Mouse (Mus musculus): ENCODE measurements around the gene Padi6.
A peak's percentile ranks its signal among the peaks of the same experiment; 100 is the strongest.

Padi6 gene

DNA sequence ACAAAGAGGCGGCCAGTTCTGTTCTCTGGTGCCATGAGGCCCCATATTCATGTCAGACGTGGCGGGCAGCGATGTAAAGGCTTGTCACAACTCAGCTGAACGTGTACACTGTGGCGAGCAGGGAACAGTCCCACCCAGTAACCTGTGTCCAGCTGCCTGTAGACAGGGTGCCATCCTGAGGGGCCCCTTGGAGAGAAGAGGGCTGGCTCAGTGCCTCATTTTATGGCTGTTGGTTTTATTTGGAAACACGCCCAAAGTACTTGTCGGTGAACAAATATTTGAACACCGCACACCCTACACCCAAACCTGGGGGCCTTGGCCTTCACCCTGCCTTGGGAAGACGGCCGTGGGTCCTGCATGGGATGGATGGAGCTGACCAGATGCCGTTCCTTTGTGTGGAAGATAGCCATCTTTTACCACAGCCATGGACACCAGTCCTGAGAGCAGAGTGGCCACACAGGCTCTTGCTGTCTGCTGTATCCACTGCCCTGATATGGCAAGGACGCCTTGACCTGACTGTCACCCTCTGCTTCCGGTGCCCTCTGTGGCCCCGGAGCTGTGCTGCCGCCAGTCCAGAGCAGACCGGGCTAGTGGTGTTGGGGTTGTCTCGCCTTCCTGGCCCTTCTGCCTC is 34.0 kb downstream of the Padi6 start:
- peak in 1 of 2 experiments; percentile 32 for DNase-seq (ENCODE audit: low spot score in 2 of 2)

DNA sequence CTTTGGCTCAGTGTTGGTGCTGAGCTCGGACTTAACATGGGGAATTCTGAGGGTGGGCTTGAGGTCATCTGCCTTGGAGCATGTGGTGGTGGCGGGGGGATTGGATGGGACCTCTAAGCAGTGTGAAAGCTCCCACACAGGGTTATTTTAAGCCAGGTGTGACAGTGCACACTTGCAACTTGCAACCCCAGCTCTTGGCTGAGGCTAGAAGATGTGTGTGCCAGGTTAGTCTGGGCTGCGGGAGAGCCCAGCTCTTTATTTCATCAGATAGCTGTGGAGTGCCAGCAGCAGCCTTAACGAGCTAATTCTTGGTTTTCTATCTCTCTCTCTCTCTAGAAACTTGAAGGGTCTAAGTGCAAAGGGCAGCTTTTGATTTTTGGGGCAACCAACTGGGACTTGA is 34.8 kb downstream of the Padi6 start:
- no peak for DNase-seq (ENCODE audit: low spot score in 2 of 2)

DNA sequence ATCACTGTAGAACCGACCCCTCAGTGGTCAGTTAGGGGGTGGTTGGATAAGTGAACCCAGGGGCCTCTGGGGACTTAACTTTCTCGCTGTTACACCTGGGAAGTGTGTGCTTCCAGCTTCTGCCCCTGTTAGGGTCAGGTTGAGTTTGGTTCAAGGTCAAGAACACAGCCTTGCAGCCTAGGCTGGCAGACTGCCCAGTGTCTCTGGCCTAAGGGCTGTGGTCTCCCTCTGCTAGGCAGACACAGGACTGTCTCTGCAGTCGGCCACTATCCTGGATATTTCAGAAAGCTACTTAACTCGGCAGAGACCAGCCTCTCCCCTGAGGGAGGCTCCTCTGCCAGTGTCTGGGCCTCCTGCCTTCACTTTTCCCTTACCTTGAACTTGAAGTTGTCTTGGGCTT is 38.3 kb downstream of the Padi6 start:
- DNase-seq (ENCODE audit: low spot score in 2 of 2) = no peak

DNA sequence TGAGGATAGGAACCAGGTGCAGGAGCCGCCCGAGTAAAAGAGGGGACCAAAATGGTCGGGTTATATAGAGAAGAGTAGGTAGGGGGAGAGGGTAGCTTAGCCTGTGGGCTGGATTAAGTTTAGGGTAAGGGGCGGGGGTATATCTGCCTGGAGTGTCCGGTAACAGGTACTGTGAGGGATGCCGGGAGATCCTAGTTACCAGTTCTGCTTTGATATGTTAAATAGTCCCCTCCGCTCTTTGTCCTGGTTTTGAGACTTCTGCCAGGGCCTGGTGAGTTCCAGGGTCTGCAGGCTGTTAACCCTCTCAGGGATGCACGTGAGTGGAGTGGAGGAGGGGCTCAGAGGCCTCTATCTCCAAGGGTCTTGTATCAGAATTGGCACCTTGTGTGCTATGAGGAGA is 38.8 kb downstream of the Padi6 start:
- no peak for DNase-seq (ENCODE audit: low spot score in 2 of 2)

DNA sequence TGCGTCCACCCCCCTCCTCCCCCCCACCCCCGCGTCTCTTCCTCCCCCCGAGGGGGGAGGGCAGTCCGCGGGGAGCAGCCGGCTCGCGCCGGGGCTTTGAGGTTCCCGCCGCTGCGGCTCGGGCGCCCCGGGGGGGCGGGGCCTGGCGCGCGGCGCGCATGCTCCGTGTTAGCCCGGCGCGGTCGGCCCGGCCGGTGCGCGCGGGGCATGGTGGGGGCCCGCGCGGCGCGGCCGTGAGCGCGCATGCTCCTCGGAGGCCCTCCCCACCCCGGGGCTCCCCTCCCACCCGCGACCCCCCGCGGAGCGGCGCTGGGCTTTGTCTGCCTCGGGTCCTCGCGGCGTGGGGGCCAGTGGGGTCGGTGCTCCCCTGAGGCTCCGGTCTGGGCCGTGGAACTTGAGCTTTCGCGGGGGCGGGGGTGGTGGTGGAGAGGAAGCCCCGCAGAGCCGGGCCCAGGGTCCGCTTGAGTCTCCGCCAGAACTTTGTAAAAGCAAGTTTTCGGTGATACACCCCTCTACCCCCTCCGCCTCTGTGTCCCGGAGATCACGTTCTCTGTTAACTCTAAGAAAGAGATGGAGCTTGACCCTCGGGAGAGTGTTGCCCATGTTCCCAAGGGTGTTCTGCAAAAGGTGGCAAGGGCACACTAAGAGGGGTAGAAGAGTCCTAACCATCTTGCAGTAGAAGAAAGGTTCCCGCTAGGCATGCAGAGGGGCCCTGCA is 39.7 kb downstream of the Padi6 start:
- peak; percentile 75 to 82 for DNase-seq (ENCODE audit: low spot score in 2 of 2)

DNA sequence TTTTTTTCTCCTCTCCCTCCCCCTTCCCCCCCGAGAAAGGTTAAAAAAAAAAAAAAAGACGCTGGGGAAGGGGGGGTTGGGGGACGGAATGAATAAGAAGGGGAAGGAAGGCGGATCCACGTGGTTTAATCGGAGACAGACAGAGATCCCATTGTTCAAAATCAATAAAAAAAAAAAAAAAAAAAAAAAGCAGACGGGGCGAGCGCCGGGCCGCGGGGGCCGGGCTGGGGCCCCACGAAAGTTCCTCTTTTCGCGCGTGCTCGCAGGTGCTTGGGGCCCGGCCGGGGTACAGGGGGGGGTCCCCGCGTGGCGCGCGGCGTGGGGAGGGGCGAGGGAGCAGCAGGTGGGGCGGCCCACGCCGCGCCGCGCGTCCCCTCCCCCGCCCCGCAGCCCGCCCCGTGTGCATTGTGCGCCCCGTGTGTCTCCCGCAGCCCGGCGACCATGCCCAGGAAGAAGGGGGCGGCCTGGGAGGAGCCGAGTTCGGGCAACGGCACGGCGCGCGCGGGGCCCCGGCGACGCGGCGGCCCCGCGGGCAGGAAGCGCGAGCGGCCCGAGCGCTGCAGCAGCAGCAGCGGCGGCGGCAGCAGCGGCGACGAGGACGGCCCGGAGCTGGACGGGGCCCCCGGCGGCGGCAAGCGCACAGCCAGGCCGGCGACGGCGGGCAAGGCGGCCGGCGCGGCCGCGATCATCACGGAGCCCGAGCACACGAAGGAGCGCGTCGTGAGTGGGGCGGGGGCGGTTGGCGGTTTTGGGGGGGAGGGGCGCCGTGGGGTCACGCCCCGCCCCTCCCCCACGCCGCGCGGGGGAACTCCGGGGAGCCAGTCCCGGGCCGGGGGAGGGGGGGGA is 40.5 kb downstream of the Padi6 start:
- no peak for DNase-seq (ENCODE audit: low spot score in 2 of 2)

DNA sequence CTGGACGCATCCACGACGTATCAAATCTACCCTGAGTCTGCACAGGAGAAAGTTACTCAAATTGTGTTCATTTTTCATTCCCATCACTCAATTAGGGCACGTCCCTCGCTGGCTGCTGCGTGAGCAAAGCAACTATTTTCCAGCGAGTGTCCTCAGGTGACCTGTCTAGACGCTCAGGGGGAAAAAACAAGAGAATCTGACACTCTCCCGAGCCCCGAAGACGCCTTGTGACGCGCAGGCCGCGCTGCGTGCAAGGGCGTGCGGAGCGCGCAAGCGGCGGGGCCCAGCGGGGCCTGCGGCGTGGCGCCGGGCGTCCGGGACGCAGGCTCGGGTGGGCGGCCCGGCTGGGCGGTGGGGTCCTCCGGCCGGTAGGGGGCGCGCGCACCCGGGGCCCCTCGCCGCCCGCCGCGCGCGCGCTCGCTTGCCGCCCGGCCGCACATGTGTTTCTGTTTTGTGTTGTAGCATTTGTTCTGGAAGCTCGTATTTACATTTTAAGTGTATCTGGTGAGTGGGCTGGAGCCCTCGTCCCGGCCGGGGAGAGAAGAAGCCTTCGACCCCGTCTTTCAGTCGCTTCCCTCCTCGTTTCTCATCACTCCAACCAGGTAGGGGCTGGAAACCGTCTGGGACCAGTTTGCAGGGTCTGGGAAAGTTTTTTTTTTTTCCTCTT is 41.3 kb downstream of the Padi6 start:
- DNase-seq (ENCODE audit: low spot score in 2 of 2) = peak; percentile 69 to 73

DNA sequence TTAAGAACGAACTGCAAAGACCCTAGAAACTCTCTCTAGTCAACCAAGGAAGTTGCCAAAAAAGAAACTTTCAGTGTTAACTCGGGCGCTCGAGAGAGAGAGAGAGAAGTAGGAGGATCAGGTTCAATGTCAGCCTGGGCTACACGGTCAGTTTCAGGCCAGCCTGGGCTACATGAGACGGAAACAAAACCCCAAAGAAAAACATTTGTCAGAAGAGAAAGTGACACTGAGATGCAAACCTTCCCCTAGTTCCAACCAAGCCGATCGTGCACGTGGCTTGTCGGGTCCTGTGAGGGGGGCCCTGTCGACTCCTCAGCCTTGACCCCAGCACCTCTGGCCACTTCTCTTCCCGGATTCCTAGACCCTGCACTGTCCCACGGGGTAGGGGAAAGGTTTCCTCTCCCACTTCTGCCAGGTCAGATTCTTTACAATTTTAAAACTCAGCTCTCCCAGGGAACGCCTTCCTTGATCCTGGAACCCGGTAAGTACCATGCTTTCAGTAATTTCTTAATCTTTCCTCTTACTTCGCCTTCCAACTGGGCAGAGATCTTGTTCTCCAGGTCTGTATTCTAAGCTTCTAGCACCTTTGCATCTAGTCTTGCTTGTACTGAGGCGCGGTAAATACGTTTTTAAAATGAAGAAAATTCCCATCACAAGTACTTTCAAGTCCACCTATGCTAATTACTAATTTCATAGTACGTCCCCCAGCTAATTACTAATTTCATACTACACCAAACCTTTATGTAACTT is 42.0 kb downstream of the Padi6 start, which contains the start of gene Rcc2:
Rcc2 (plus strand) TSS at position 273 of the 750 bp plus-strand sequence.
- DNase-seq (ENCODE audit: low spot score in 2 of 2) = no peak

DNA sequence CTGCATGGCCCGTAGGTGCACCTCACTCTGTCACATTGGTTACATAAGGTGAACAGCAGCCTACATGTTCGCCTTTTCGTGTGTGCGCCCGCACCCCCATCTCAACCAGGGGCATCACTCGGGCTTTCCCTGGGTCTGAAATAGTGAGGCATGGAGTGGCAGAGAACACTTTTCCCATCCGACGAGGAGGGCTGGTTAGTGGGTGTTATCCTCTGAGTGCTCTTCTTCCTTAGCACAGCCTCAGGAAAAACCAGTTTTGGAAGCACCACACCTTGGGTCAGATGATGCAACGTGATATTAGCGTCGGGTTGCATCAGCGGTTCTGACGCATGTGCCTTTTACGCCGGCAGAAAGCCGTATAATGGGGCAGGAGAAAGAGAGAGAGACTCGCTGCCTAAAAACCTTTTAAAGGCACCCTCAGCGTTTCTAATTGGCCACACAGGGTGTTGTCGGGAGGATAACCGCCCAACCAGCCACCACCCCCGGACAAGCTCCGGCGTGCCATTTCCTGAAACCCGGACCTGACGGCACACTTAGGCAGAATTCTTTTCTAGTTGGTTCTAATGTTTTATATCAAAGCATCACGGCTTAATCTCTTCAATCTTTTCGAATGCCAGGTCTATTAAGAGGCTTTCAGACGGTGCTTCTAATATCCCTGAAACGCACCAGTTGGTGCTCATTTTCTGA is 42.9 kb downstream of the Padi6 start:
- peak; percentile 69 to 84 for DNase-seq (ENCODE audit: low spot score in 2 of 2)

DNA sequence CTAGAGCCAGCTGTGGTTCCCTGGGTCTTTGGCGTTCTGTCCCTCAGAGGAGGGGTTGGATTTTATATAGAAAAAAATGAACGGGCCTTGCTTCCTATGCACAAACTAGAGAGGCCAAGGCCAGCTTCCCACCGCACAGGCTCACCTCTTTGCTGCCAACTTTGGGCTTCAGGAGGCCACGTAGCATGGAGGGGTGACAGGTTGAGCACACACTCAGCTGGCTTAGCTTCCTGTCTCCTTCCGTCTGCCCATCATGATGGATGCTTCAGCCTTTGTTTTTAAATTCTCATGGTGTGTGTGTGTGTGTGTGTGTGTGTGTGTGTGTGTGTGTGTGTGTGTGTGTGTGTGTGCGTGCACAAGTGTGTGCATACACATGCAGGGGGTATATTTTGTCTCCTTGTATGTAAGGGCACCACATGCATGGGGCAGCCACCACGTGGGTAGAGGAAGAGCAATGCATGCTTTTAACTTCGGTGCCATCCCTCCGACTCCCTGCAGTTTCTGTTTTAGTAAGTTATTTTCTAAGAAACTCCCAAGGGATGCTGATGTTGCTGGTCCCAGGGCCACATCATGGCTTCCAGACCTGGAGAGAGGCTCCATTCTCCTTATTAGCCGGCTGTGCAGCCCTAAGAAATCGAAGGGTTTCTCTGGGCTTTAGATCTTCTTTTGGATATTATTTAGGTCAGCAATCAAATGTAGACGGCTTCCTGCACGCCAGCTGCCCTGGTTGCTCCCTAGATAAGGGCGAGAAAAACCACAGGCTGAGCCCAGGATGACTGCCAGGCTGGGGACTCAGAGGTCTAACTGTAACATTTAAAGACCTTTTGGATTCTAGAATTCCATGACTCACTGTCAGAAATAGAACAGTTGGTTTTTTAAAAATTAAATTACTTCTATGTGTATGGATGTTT is 46.5 kb downstream of the Padi6 start:
- no peak for DNase-seq (ENCODE audit: low spot score in 2 of 2)

DNA sequence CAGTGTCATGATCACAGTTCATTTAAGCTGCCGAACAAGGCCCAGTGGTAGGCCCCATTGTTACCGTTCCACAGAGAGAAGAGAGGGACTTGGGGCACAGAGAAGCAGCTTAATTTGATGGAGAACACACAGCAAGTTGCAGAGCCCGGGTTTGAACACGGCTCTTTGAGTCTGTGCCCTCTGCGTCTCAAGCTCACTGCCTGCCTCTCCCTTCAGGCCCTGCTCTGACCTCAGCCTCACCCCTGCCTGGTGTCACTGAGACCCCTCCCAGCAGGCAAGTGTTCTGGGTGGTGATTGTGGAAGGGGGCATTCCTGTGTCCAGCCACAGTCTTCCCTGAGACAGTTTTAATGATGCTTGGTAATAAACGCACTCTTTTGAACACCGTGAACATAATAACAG is 47.3 kb downstream of the Padi6 start:
- no peak for DNase-seq (ENCODE audit: low spot score in 2 of 2)

DNA sequence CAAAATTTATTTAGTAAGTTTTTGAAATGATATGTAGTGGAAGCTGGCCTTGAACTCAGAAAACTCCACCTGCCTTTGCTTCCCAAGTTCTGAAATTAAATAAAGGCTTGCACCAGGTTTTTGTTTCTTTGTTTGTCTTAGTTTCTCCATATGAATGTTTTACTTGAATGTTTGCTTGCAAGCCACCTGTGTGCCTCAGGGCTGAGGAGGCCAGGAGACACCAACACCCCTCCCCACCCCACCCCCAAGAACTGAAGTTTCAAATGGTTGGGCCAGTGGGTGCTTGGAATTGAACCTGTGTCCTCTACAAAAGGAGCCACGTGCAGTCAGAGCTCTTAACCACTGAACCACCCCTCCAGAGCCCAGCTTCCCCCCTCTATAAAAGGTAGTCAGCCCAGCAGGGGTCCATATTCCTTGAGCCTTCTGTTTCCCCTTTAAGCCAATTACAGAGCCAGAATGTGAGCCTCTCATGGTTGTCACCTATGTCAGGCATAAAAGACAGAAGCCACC is 47.8 kb downstream of the Padi6 start:
- DNase-seq (ENCODE audit: low spot score in 2 of 2) = no peak

DNA sequence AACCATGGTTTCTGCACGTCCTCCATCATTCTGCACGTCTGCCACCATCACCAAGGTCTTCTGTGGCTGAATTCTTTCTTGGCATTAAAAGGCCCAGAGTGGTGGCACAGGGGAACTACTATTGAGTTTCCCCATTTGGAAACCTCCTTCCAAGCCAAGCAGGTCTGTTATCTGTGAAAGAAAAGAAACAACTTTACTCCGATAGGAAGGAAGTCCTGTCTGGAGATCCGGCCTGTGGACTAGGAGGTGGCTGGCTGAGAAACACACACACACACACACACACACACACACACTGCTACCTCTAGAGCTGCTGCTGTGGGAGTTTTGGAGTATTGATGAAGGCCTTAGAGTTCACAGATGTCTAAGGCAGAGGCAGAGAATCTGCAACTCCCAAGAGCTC is 48.9 kb downstream of the Padi6 start:
- no peak for DNase-seq (ENCODE audit: low spot score in 2 of 2)

DNA sequence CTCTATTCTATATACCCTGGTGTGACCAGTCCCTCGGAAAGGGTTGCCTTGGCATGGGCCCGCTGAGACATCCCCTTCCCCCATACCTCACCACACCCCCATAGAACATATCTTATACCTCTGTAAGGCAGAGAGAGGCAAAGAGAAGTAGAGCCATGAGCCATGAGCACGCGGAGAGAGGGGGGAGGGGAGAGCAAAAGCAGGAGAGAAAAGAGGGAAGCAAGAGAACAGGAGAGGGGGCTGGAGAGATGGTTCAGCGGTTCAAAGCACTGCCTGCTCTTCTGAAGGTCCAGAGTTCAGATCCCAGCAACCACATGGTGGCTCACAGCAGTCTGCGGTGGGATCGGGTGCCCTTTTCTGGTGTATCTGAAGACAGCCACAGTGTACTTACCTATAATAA is 51.0 kb downstream of the Padi6 start:
- DNase-seq (ENCODE audit: low spot score in 2 of 2) = no peak

DNA sequence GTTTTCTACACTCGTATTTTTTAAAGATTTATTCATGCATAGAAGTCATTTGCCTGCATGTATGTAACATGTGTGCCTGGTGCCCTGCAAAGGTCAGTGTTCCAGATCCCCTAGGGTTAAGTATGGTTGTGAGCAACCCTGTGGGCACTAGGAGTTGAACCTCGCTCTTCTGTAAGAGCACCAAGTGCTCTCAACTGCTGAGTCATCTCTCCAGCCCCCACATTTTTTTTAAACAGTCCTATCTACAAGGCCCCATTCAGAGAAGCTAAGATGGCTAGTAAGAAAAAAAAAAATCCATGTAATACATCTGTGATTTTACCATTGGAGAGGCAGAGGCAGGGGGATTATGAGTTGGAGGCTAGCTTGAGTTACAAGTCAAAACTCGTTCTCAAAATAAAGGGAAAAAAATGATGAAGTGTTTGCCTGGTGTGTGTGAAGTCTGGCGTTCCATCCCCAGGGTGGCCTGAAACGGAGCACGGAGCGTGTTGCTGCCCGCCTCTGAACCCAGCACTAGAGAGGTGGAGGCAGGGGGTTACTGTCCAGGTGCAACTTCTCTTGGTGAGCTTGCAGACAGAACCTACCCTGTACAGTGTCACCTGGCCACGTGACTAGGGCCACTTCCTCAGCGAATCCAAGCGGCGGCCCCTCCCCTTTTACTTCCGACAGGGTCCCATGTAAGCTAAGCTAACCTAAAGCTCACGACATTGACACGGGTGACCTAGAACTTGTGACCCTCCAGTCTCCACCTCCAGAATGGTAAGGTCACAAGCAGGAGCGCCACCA is 52.4 kb downstream of the Padi6 start:
- DNase-seq (ENCODE audit: low spot score in 2 of 2) = no peak

DNA sequence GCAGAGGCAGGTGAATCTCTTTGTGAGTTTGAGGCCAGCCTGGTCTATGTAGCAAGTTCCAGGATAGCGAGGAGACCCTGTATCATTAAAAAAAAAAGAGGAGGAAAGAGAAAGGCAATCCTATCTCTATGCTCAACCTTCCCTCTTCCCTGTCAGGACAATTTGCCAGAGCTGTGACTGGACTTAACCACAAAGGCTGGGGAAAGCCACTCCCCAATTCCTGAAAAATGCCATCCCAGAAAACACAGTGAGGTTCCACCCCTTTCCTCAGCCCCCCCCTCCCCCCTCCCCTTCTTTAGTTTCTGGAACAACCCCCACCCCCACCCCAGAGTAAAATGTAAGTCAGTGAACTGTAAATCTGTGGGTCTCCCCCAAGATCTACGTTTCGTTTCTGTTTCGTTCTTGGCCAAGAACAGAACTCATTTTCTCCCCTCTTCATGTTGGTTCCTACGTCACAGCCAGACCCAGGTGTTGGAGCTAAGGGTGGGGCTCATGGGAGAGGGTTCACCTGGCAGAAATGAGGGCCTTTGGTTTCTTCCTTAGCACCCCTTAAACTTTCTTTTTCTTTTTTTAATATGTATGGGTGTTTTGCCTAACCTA is 53.5 kb downstream of the Padi6 start:
- DNase-seq (ENCODE audit: low spot score in 2 of 2) = no peak

DNA sequence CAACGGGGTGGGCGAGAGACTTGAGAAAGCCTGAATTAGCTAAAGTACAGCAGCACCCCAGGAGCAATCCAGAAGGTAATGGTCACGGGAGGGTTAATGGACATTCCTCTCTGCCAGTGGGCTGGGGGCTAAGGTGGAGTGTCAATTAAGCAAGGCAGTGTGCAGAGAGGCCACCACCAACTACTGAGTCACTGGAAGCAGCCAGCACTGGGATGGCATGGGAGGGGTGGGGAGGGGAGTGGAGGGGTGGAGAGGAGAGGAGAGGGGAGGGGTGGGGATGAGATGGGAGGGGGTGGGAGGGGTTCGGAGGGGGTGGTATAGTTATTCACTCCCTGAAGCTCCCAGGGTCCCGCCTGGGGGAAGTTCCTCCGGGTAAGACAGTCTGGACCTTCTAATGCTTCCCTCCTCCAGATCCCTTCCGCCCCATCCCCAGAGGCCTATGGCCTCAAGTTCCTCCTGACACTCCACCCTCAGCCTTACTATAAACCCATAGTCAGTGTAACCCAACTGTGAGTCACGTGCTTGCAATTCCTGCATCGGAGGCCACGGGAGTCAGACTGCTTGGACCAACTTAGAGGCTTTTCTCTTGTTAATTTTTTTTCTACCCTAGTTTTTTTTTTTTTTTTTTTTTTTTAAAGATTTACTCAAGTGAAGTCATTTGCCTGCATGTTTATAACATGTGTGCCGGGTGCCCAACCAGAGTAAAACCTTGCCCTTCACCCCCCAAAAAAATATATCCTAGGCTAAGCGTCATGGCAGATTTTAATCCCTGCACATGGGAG is 54.2 kb downstream of the Padi6 start:
- no peak for DNase-seq (ENCODE audit: low spot score in 2 of 2)

All from urinary bladder, postnatal 36 days (tissue).